Mouse (Mus musculus) small intestine, adult 2 months (tissue): ENCODE results near the gene Apold1.

Experiments
- CTCF ChIP-seq: fragments of 200-500 bp; IDR thresholded peaks from 2 replicates; pipeline ENCODE4 v1.5.1; 2012; ENCODE audit warnings: low read depth, mild to moderate bottlenecking, control low read depth, inconsistent platforms, low read length, moderate library complexity, mixed read lengths; ENCODE audit not compliant: insufficient replicate concordance, insufficient read length; ENCODE audit errors: extremely low read depth
- POLR2A ChIP-seq: fragments of 200-500 bp; IDR thresholded peaks from 2 replicates; pipeline ENCODE4 v1.6.1; 2012; ENCODE audit warnings: low read depth, mild to moderate bottlenecking, control low read depth, inconsistent platforms, low read length, moderate library complexity

DNA sequence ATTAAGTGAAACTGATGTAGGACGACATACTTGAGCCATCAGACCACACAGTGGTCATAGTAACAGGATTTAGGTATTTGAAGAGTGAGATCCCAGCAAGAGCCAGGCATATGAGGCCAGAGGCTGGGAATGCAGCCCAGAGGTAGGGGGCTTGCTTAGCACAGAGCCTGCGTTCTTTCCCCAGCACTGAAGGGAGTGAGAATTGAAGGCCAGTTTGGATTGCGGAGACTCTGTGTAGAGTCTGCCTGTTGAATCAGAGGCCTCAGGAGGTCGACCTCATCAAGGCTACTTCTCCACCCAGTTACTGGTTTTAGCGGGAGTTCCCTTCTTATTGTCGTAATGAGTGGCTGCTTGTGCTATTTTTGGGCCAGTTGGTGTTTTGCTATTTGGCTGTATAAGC is 35.5 kb upstream of the Apold1 start:
- no peak for TF ChIP-seq CTCF
- TF ChIP-seq POLR2A, result no peak
